Mouse (Mus musculus) bone marrow, adult 2 months (tissue): ENCODE data around the gene Nr3c2.

Source experiments
- CTCF ChIP-seq: fragments of 200-500 bp; IDR thresholded peaks from 2 replicates; pipeline ENCODE4 v1.5.1; 2011; ENCODE audit warnings: low read length, control low read depth; ENCODE audit not compliant: control insufficient read depth, insufficient read depth
- POLR2A ChIP-seq: fragments of 200-500 bp; IDR thresholded peaks from 2 replicates; pipeline ENCODE4 v1.6.1; 2011; ENCODE audit warnings: low read depth, mild to moderate bottlenecking, control low read depth, low read length, borderline replicate concordance; ENCODE audit not compliant: control insufficient read depth

- TF ChIP-seq POLR2A (no peak), CTCF (no peak)
These were observed 156.3 kb downstream of the Nr3c2 start for GRCm38 (mm10) chr8:77055492-77056021.
